Mouse (Mus musculus) thymus, postnatal 14 days (tissue): ENCODE results near the gene Tk2.

Experiments
- DNase-seq: peaks from one replicate; pipeline ENCODE4 v3.0.0; 2021

Tk2 gene

DNA sequence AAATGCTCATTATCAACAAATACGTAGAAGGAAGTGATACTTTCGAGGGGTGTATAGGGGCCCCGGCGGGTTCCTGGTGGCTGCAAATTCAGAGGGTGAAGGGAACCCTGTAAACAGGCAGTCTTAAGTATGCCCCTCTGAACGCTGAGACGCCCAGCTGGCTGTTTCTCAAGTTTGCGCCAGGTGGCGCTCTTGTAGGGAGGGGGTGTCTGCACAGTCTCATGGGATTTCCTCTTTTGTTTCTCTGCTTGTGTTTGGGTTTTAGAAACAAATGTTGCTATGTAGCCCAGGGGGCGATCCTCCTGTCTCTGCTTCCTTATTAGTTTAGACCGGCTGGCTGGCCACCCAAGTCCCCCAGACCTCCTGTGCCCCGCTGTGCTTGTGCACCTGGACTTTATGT, 29.3 kb downstream of the Tk2 start:
- DNase-seq = peak; percentile 79

- DNase-seq = no peak
Measured at GRCm38 (mm10) chr8:104217601-104218000, 30.8 kb downstream of the Tk2 start.

GRCm38 (mm10) chr8:104205292-104205691, 43.1 kb downstream of the Tk2 start:
- no peak for DNase-seq

GRCm38 (mm10) chr8:104202320-104202719, 46.0 kb downstream of the Tk2 start:
- no peak for DNase-seq

GRCm38 (mm10) chr8:104201622-104202021, 46.7 kb downstream of the Tk2 start:
- no peak for DNase-seq

DNA sequence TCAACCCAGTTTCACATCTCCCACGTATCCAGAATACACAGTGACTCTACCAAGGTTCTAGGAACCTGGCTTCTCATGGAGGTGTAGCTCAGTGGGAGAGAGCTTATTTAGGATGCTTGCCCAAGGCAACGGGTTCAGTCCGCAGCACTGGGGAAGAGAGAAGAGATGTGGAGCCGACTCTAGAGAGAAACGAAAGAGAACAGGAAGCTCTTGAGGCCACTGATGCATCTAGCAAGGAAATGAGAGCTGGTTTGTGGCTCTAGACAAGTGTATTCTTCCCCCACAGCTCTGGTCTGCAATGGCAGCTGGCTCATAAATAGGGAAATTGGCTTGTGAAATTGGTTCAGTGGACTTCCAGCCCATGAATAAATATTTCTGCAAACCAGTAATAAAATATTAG, 48.6 kb downstream of the Tk2 start:
- no peak for DNase-seq

- DNase-seq = peak; percentile 69
Measured at GRCm38 (mm10) chr8:104191496-104191895, 56.9 kb downstream of the Tk2 start.

DNA sequence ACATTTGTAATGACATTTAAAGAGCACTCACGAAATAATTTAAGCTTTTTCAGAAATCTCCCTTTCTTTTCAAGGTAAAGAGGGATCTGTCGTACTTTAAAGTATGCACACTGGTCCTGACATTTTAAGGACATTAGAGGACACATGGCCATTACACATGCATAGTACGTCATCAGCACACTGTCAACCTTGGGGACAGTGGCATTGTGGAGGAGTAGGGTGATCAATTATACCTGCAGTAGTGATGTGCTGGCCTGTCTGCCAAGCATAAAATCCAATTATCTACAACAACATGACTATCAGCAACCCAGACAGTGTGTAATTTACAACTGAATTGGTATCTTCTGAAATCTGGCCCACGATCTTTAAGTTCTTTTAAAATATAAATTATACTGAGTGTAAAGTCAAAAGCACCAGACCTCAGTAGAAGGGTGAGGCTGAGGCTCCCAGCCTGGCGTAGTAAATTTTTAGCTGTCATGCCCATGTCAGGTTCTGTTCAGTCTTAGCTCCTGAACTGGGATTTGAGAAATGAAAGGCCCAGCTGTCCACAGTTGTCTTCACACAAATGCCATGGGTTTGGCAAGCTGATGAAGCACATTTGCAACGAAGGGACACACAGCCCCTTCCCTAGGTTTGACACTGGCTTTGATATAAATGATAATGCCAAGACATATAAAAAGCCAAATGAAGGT, 57.4 kb downstream of the Tk2 start:
- DNase-seq = no peak

DNA sequence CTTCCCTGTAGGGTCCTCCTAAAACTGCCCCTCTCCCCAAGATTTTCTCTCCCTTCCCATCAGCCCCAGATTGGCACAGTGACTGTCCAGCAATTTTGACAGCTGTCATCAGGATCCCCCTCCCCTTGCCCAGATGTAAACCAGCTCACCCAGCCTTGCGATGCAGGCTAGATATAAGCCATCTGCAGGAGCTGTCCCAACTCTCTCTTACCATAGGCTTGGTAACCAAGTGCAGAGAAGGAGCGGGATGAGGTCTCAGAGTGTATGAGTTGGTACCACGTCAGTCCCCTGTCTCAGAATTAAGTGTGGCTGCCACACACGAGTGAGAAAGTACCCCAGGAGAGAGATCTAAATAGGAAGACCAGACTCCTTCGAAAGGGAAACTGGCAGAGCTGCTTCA, 59.9 kb downstream of the Tk2 start:
- DNase-seq = no peak

DNA sequence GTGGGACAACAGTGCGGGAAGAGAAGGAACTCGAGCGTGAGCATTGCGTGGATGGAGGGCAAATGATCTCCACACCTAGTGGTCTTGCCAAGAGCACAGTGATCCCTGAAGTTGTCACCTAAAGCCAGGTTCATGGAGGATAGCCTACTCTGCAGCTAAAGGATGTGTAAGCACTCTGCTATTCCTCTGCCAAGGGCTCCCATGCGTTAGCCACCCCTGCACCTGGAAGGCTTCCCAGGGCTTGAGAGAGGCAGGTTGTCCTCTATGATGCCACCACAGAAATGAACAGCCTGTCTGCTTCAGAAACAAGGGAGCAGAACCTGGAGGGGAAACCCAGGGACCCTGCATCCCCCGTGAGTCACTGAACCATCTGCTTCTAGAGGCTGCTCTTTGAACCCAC, 60.7 kb downstream of the Tk2 start:
- no peak for DNase-seq

- DNase-seq = no peak
Measured at GRCm38 (mm10) chr8:104186827-104187226, 61.5 kb downstream of the Tk2 start.

DNA sequence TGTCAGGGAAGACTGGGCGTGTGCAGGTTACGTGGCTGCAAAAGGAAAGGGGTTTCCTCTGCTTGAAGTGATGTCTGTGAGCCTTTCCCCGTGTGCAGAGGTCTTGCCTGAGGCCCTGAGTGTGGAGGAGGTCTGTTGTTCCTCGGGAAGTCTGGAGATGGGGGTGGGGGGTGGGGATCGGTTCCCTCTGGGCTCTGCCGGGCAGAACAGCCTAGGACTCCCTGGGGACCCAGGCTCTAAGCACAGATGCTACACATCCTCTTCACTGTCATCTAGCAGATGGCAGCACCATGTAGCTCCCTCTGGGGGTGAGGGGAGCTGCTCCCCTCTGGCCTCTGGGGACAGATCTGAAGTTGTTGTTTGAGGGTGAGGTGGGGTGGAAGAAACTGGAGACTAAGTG, 63.5 kb downstream of the Tk2 start:
- no peak for DNase-seq

DNA sequence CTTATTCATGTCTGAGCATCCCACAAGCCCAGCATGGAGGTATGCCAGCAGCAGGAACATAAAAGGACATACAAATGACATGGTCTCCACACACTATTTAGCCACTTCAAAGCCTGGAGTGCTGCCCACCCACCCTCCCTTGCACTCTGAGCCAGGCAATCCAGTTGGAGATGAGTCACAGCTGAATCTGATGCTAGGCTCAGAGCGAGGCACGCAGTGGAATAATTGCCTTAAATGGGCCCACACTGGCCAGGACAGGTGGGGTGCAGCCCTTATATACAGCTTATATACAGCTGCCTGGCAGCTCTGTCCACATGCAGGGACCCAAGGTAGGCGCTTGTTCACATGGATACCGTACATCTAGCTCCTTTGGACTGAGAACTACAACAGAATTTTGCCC, 71.3 kb downstream of the Tk2 start:
- no peak for DNase-seq
